9 mouse cellular contexts compared by ENCODE assay signal in genomic region chr4:133107788-133108281, GRCm38 (mm10). TPM values are rescaled to one million over a fixed set of nuclear protein-coding genes. Genes with fewer than 3 reads are reported as not detected.
DNase-seq lines count a peak whose midpoint lies in the region; ATAC-seq and TF ChIP-seq lines count a peak whose summit lies in the region.
"Had no signal": no experiment of that assay in that cellular context is flagged by ENCODE, and none has a peak within 500 bp of the region (broad histone marks: within the 10 kb centered on the region; RNA-seq: fewer than 3 reads in every experiment).

No protein-coding gene starts in this region.

- ATAC-seq in forebrain, embryonic 12.5 days (ENCODE audit: low FRiP score) = no peak
- ATAC-seq in megakaryocyte-erythroid progenitor cell, adult 5-6 weeks (replicated peaks; ENCODE audit: low FRiP score, low TSS enrichment, poor library complexity, severe bottlenecking) = 0 out of 2 replicates have a peak, but pooled peaks have one; percentile 29
- ATAC-seq in granulocyte monocyte progenitor cell, adult 5-6 weeks (replicated peaks; ENCODE audit: poor library complexity, severe bottlenecking) = no peak
- no peak for ATAC-seq in forebrain, embryonic 16.5 days

- peak overlapping the region; percentile 70; the same call in 1 of the 2 replicates for H3K27ac ChIP-seq in forebrain, embryonic 10.5 days
- no peak overlapping the region for H3K27ac ChIP-seq in forebrain, embryonic 12.5 days
- H3K27ac ChIP-seq in embryonic fibroblast, embryonic 13.5 days (ENCODE audit: insufficient read depth, low read length) = peak overlapping the region; percentile 92
- H3K27ac ChIP-seq in forebrain, embryonic 16.5 days (ENCODE audit: low read length) = no peak overlapping the region
- H3K27ac ChIP-seq: hindbrain, embryonic 15.5 days had no signal

- no peak; the same call in 1 of the 2 replicates for TF ChIP-seq POLR2A in embryonic fibroblast, embryonic 13.5 days (IDR thresholded peaks at IDR 0.05; ENCODE audit: low read depth, low read length)

- no peaks in the 10 kb centered on the region for H3K9me3 ChIP-seq in forebrain, embryonic 10.5 days
- no peaks in the 10 kb centered on the region for H3K9me3 ChIP-seq in forebrain, embryonic 12.5 days
- no peaks in the 10 kb centered on the region for H3K9me3 ChIP-seq in forebrain, embryonic 16.5 days (ENCODE audit: control insufficient read depth, low read length)
- H3K9me3 ChIP-seq: hindbrain, embryonic 15.5 days had no signal

- no peak overlapping the region for H3K9ac ChIP-seq in forebrain, embryonic 12.5 days
- no peak overlapping the region for H3K9ac ChIP-seq in forebrain, embryonic 16.5 days (replicated peaks; ENCODE audit: low read depth, low read length)
- H3K9ac ChIP-seq: hindbrain, embryonic 15.5 days had no signal

- peaks cover 39% of the 10 kb centered on the region for H3K4me1 ChIP-seq in forebrain, embryonic 10.5 days
- H3K4me1 ChIP-seq in forebrain, embryonic 12.5 days = peaks cover 9% of the 10 kb centered on the region
- peaks cover 5% of the 10 kb centered on the region; the same call in 1 of the 2 replicates for H3K4me1 ChIP-seq in embryonic fibroblast, embryonic 13.5 days (ENCODE audit: control insufficient read depth, insufficient read depth, low read length)
- H3K4me1 ChIP-seq in forebrain, embryonic 16.5 days (replicated peaks; ENCODE audit: control insufficient read depth, insufficient read depth, low read length) = peaks cover 5% of the 10 kb centered on the region; the same call in 1 of the 2 replicates

- H3K4me3 ChIP-seq in forebrain, embryonic 10.5 days = no peak overlapping the region
- H3K4me3 ChIP-seq in forebrain, embryonic 12.5 days (replicated peaks) = no peak overlapping the region
- no peak overlapping the region for H3K4me3 ChIP-seq in C2C12 (ENCODE audit: insufficient read depth, poor library complexity, severe bottlenecking)
- H3K4me3 ChIP-seq in embryonic fibroblast, embryonic 13.5 days (ENCODE audit: insufficient read depth, low read length) = no peak overlapping the region
- H3K4me3 ChIP-seq in forebrain, embryonic 16.5 days (replicated peaks; ENCODE audit: low read length) = no peak overlapping the region
- H3K4me3 ChIP-seq: hindbrain, embryonic 15.5 days had no signal

- H3K79me2 ChIP-seq in C2C12 (ENCODE audit: control insufficient read depth, insufficient read depth) = no peaks in the 10 kb centered on the region

- peaks cover 7% of the 10 kb centered on the region for H3K27me3 ChIP-seq in forebrain, embryonic 10.5 days (ENCODE audit: poor library complexity, severe bottlenecking)
- no peaks in the 10 kb centered on the region for H3K27me3 ChIP-seq in forebrain, embryonic 12.5 days
- no peaks in the 10 kb centered on the region for H3K27me3 ChIP-seq in C2C12 (ENCODE audit: control insufficient read depth, insufficient read depth, insufficient read length)
- H3K27me3 ChIP-seq in forebrain, embryonic 16.5 days (replicated peaks; ENCODE audit: control insufficient read depth, insufficient read depth, low read length) = no peaks in the 10 kb centered on the region
- H3K27me3 ChIP-seq: hindbrain, embryonic 15.5 days had no signal

- DNase-seq in forebrain, embryonic 10.5 days (ENCODE audit: extremely low spot score, low spot score) = no peak
- DNase-seq in heart, postnatal 4 days = peak; percentile 58

- no peaks in the 10 kb centered on the region for H3K79me3 ChIP-seq in C2C12 (ENCODE audit: low read depth)

- H3K4me2 ChIP-seq in forebrain, embryonic 12.5 days = no peak overlapping the region
- H3K4me2 ChIP-seq in forebrain, embryonic 16.5 days (ENCODE audit: low read length) = no peak overlapping the region
- H3K4me2 ChIP-seq: hindbrain, embryonic 15.5 days had no signal

- no peak overlapping the region for H3ac ChIP-seq in C2C12 (ENCODE audit: control insufficient read depth, insufficient read length, low read depth)

- TF ChIP-seq CTCF in C2C12 (IDR thresholded peaks at IDR 0.05; ENCODE audit: control insufficient read depth, insufficient read depth, insufficient read length) = no peak
- no peak for TF ChIP-seq CTCF in embryonic fibroblast, embryonic 13.5 days (IDR thresholded peaks at IDR 0.05; ENCODE audit: borderline replicate concordance, insufficient read depth, low read length)

- no peaks in the 10 kb centered on the region for H3K36me3 ChIP-seq in forebrain, embryonic 10.5 days (replicated peaks)
- no peaks in the 10 kb centered on the region for H3K36me3 ChIP-seq in forebrain, embryonic 12.5 days (replicated peaks)
- no peaks in the 10 kb centered on the region for H3K36me3 ChIP-seq in C2C12 (ENCODE audit: control insufficient read depth, insufficient read depth)
- H3K36me3 ChIP-seq in forebrain, embryonic 16.5 days (ENCODE audit: control insufficient read depth, insufficient read depth) = no peaks in the 10 kb centered on the region
- H3K36me3 ChIP-seq: hindbrain, embryonic 15.5 days had no signal

- 57% methylated on average over 13 of the region's 13 CpGs for WGBS in forebrain, embryonic 10.5 days
- 58% methylated on average over 13 of the region's 13 CpGs for WGBS in forebrain, embryonic 12.5 days
- 62% methylated on average over 13 of the region's 13 CpGs for WGBS in forebrain, embryonic 16.5 days

TF ChIP-seq in C2C12, 6 proteins besides CTCF, POLR2A, EP300 and RAD21:
- no peak for TF ChIP-seq CEBPB (IDR thresholded peaks at IDR 0.05; ENCODE audit: low read depth)
- peak; percentile 74 for TF ChIP-seq MYOD1 (IDR thresholded peaks at IDR 0.05; ENCODE audit: control insufficient read depth, insufficient read length, low read depth)
- peak; percentile 18 for TF ChIP-seq MAX (IDR thresholded peaks at IDR 0.05)

RNA-seq across cellular contexts. Expression of gene Wasf2, which starts 22.5 kb away (rescaled TPM):
- 47.4 and 49.1 TPM in 2 replicates for polyA plus RNA-seq in forebrain, embryonic 10.5 days (2016; fragmentation: Nextera tagmentation; extraction: Ambion mirVana)
- 36.4 and 42.5 TPM in 2 replicates for polyA plus RNA-seq in forebrain, embryonic 12.5 days (2016; fragmentation: Nextera tagmentation; extraction: Ambion mirVana)
- polyA plus RNA-seq in C2C12 (2012; fragmentation: generic; extraction: Trizol) = 52.1 TPM
- polyA plus RNA-seq in embryonic fibroblast, embryonic 13.5 days (2011; ENCODE audit: insufficient read length, low read depth, missing spikeins) = 101 and 107 TPM in 2 replicates
- 100 to 1,000 TPM; 141 to 149 TPM for total RNA-seq in heart, postnatal 4 days (2021)
- total RNA-seq in megakaryocyte-erythroid progenitor cell, adult 5-6 weeks (2014; fragmentation: Nextera tagmentation) = 66.5 and 75.9 TPM in 2 replicates
- 16.7 and 27.7 TPM in 2 replicates for total RNA-seq in megakaryocyte-erythroid progenitor cell, adult 5-6 weeks (2017)
- 109 and 147 TPM in 2 replicates for total RNA-seq in granulocyte monocyte progenitor cell, adult 5-6 weeks (2014; fragmentation: Nextera tagmentation)
- 34.1 and 37.3 TPM in 2 replicates for total RNA-seq in granulocyte monocyte progenitor cell, adult 5-6 weeks (2017)
- 27.0 and 31.5 TPM in 2 replicates for polyA plus RNA-seq in forebrain, embryonic 16.5 days (2015; fragmentation: Nextera tagmentation; extraction: Ambion mirVana)

Comparison
In these comparisons a context has a peak if more than half of its experiments do, and no peak if none do; other contexts are left out.
1. H3K27ac ChIP-seq: peak in forebrain, embryonic 10.5 days (single experiment) and embryonic fibroblast, embryonic 13.5 days (single experiment); none in forebrain, embryonic 12.5 days (single experiment) and forebrain, embryonic 16.5 days (single experiment).